Mouse (Mus musculus): Measurements from ENCODE around the gene Lage3. TPM values are rescaled to one million over a fixed set of nuclear protein-coding genes. Genes with fewer than 3 reads are reported as not detected.

Lage3 gene
- total RNA-seq, 2 experiments from 2014 or later, result 28.3 to 28.8 TPM

Small RNA genes lying within 50 kb of the gene (microRNA-seq; reads per million reads assigned to microRNA genes)
- 0 reads per million in 2 experiments for gene Mir7092 (ENCODE audit: borderline number of aligned reads in 2 of 2)

Other genes with a start within 250 kb of the Lage3 start
- gene Opn1mw, start 226.2 kb downstream of the Lage3 start, total RNA-seq (2021), result not detected
- gene Mecp2, start 218.3 kb downstream of the Lage3 start, total RNA-seq (2021), result 10 to 100 TPM; 30.5 to 36.2 TPM
- not detected for gene Tex28, start 185.8 kb downstream of the Lage3 start, total RNA-seq (2021)
- gene Tktl1, start 176.4 kb downstream of the Lage3 start, total RNA-seq (2021), result not detected
- gene Flna, start 103.8 kb downstream of the Lage3 start, total RNA-seq (2021), result 10 to 100 TPM; 88.3 to 97.0 TPM
- gene Emd, start 98.9 kb downstream of the Lage3 start, total RNA-seq (2021), result 10 to 100 TPM; 28.2 to 34.0 TPM
- 100 to 1,000 TPM; 178 to 213 TPM for gene Rpl10, start 82.8 kb downstream of the Lage3 start, total RNA-seq (2021)
- 10 to 100 TPM; 48.4 to 51.9 TPM for gene Taz, start 71.7 kb downstream of the Lage3 start, total RNA-seq (2021)
- 10 to 100 TPM; 16.1 to 20.6 TPM for gene Dnase1l1, start 71.3 kb downstream of the Lage3 start, total RNA-seq (2021)
- 100 to 1,000 TPM; 130 to 135 TPM for gene Atp6ap1, start 56.5 kb downstream of the Lage3 start, total RNA-seq (2021)
- 10 to 100 TPM; 76.7 to 82.5 TPM for gene Gdi1, start 48.6 kb downstream of the Lage3 start, total RNA-seq (2021)
- gene Fam50a, start 40.6 kb downstream of the Lage3 start, total RNA-seq (2021), result 10 to 100 TPM; 24.5 to 29.5 TPM
- gene Plxna3, start 24.6 kb downstream of the Lage3 start, total RNA-seq (2021), result 1 to 10 TPM in 1 of 2 experiments, under 1 TPM in 1; 0.87 to 1.6 TPM
- 10 to 100 TPM; 67.7 to 70.3 TPM for gene Ubl4a, start 19.6 kb upstream of the Lage3 start, total RNA-seq (2021)
- gene Slc10a3, start 19.7 kb upstream of the Lage3 start, total RNA-seq (2021), result 1 to 10 TPM; 4.9 to 5.7 TPM
- gene Fam3a, start 39.7 kb upstream of the Lage3 start, total RNA-seq (2021), result 10 to 100 TPM; 18.6 to 18.8 TPM
- gene Ikbkg, start 39.7 kb upstream of the Lage3 start, total RNA-seq (2021), result 10 to 100 TPM; 45.8 to 46.1 TPM
- 1 to 10 TPM; 6.8 to 7.1 TPM for gene G6pdx, start 75.6 kb upstream of the Lage3 start, total RNA-seq (2021)
- not detected for gene Gm6880, start 127.8 kb upstream of the Lage3 start, total RNA-seq (2021)
- not detected for gene Olfr1326-ps1, start 221.3 kb upstream of the Lage3 start, total RNA-seq (2021)
- gene Olfr1325, start 239.1 kb upstream of the Lage3 start, total RNA-seq (2021), result not detected